Mouse (Mus musculus) E14TG2a.4 (cell line): ENCODE data around the gene S100a10.

Experiments
- CTCF ChIP-seq: conservative IDR thresholded peaks from 2 replicates; pipeline ENCODE4 v1.5.1; 2014; ENCODE audit warnings: low read length
- NANOG ChIP-seq: IDR thresholded peaks from 2 replicates; pipeline ENCODE4 v1.6.1; 2014; ENCODE audit warnings: borderline replicate concordance, low read length, mixed read lengths

GRCm38 (mm10) chr3:93601903-93602302, 47.0 kb downstream of the S100a10 start:
- TF ChIP-seq CTCF, result no peak
- TF ChIP-seq NANOG, result no peak
